Mouse (Mus musculus): ENCODE results near the gene Polr2a. TPM values are rescaled to one million over a fixed set of nuclear protein-coding genes. Genes with fewer than 3 reads are reported as not detected.
"Not testable (repeated sequence)": the region's sequence is repeated elsewhere in the genome, so short reads cannot be mapped to it uniquely, and the experiment has no call there.

Gene Polr2a
- polyA plus RNA-seq, 1 experiment from 2014 or later: 20.1 TPM

DNA sequence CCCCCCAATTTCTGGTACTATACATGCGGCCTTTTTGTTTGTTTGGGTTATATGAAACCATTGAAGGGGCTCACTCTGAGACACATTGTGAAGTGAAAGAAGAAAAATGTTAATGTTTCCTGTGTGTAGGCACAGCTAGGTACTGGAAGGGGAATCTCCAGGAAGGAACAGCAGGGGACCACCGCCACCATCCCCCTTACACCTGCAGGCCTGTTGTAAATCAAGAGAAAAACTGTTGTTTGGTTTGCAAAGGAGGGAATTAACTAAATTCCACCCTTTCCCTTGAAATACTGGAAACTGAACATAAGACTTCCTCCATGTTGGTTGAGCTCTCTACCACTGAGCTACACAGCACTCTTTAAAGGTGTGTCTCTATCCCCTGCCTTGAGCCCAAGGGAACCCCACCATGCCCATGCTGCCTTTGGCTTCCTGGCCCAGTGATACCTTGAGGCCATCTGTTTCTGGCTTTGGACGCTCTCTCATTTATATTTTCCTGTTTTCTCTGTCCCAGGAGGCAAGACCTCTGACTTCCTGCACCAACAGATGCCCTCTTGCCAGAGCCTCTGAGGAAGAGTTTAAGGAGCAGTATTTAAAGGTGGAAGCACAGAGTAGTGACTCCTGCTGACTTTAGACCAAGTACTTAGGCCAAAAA is 49.7 kb downstream of the Polr2a start:
- H3K36me3 ChIP-seq (ENCODE audit: control insufficient read depth, insufficient read depth, low read length): no peaks in the 10 kb centered on the region
- H3K4me1 ChIP-seq (ENCODE audit: control insufficient read depth in 2 of 2, insufficient read depth in 2 of 2, low read length in 2 of 2): no peaks in the 10 kb centered on the region; a peak in 1 of 4 replicates
- H3K9me3 ChIP-seq (ENCODE audit: control insufficient read depth, low read length): no peaks in the 10 kb centered on the region
- 81% methylated on average over 3 of the region's 3 CpGs for WGBS
- H3K27me3 ChIP-seq (ENCODE audit: control insufficient read depth, insufficient read depth, low read length): no peaks in the 10 kb centered on the region
- H3K27ac ChIP-seq (replicated peaks in 1 of 2; ENCODE audit: control insufficient read depth in 1 of 2, insufficient read depth in 1 of 2, low read depth in 2 of 2, low read length in 2 of 2): no peak overlapping the region
- ATAC-seq (ENCODE audit: insufficient number of reproducible peaks, insufficient read depth, low FRiP score, low read depth): no peak
- no peak overlapping the region for H3K4me3 ChIP-seq (ENCODE audit: control insufficient read depth in 1 of 2, insufficient read depth in 1 of 2, low read depth in 1 of 2, low read length in 2 of 2)
- no peak overlapping the region for H3K4me2 ChIP-seq (ENCODE audit: low read length)
- no peak overlapping the region for H3K9ac ChIP-seq (ENCODE audit: low read length)

- WGBS: 81% methylated on average over 4 of the region's 4 CpGs
- Histone ChIP-seq H3K27ac (replicated peaks in 1 of 2; ENCODE audit: control insufficient read depth in 1 of 2, insufficient read depth in 1 of 2, low read depth in 2 of 2, low read length in 2 of 2) (no peak overlapping the region), H3K9me3 (ENCODE audit: control insufficient read depth, low read length) (no peaks in the 10 kb centered on the region), H3K9ac (ENCODE audit: low read length) (no peak overlapping the region), H3K4me1 (ENCODE audit: control insufficient read depth in 2 of 2, insufficient read depth in 2 of 2, low read length in 2 of 2) (no peaks in the 10 kb centered on the region; a peak in 1 of 4 replicates), H3K4me3 (ENCODE audit: control insufficient read depth in 1 of 2, insufficient read depth in 1 of 2, low read depth in 1 of 2, low read length in 2 of 2) (no peak overlapping the region), H3K27me3 (ENCODE audit: control insufficient read depth, insufficient read depth, low read length) (no peaks in the 10 kb centered on the region), H3K36me3 (ENCODE audit: control insufficient read depth, insufficient read depth, low read length) (no peaks in the 10 kb centered on the region), H3K4me2 (ENCODE audit: low read length) (no peak overlapping the region)
- ATAC-seq (ENCODE audit: insufficient number of reproducible peaks, insufficient read depth, low FRiP score, low read depth): no peak
Measured at GRCm38 (mm10) chr11:69707873-69708381, 50.5 kb downstream of the Polr2a start.

GRCm38 (mm10) chr11:69707480-69707847 is 51.0 kb downstream of the Polr2a start:
- no peak overlapping the region for H3K27ac ChIP-seq (replicated peaks in 1 of 2; ENCODE audit: control insufficient read depth in 1 of 2, insufficient read depth in 1 of 2, low read depth in 2 of 2, low read length in 2 of 2)
- no peak overlapping the region for H3K9ac ChIP-seq (ENCODE audit: low read length)
- ATAC-seq (ENCODE audit: insufficient number of reproducible peaks, insufficient read depth, low FRiP score, low read depth): no peak
- no peaks in the 10 kb centered on the region for H3K9me3 ChIP-seq (ENCODE audit: control insufficient read depth, low read length)
- H3K36me3 ChIP-seq (ENCODE audit: control insufficient read depth, insufficient read depth, low read length): no peaks in the 10 kb centered on the region
- H3K27me3 ChIP-seq (ENCODE audit: control insufficient read depth, insufficient read depth, low read length): no peaks in the 10 kb centered on the region
- WGBS: 85% methylated on average over 4 of the region's 4 CpGs
- no peak overlapping the region for H3K4me2 ChIP-seq (ENCODE audit: low read length)
- H3K4me3 ChIP-seq (ENCODE audit: control insufficient read depth in 1 of 2, insufficient read depth in 1 of 2, low read depth in 1 of 2, low read length in 2 of 2): no peak overlapping the region
- no peaks in the 10 kb centered on the region; a peak in 1 of 4 replicates for H3K4me1 ChIP-seq (ENCODE audit: control insufficient read depth in 2 of 2, insufficient read depth in 2 of 2, low read length in 2 of 2)

DNA sequence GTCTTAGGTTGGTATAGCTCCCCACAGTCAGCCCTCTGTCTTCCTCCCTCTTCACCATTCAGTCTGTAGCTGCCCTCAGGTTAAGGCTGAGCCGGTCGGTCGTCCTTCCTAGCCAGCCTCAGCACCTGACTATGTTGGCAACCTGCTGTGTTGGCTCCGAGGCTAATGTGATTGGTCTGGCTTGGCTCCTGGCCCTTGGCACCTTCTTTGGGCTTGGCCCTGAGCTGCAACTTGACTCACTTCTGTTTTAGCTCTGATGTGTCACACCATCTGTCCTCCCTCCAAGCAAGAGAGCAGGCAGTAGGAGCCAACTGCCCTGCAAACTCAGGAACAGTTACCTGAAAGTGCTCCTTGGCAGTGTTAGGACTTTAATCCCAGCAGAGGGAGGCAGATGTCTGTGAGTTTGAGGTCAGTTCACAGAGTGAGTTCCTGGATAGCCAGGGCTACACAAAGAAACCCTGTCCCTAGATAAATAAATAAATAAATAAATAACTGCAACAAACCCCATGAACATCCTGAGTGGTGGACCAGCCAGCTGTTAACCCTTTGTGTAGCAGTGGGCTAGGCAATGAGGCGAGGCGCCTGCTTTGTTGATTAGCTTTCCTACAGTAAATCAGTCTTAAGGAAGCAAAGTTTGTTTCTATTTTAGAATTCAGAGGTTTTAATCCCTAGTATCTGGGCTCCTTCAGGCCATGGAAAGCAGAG is 51.5 kb downstream of the Polr2a start:
- Histone ChIP-seq H3K4me2 (ENCODE audit: low read length) (no peak overlapping the region), H3K9ac (ENCODE audit: low read length) (no peak overlapping the region), H3K4me3 (ENCODE audit: control insufficient read depth in 1 of 2, insufficient read depth in 1 of 2, low read depth in 1 of 2, low read length in 2 of 2) (no peak overlapping the region), H3K27me3 (ENCODE audit: control insufficient read depth, insufficient read depth, low read length) (no peaks in the 10 kb centered on the region), H3K4me1 (ENCODE audit: control insufficient read depth in 2 of 2, insufficient read depth in 2 of 2, low read length in 2 of 2) (no peaks in the 10 kb centered on the region; a peak in 1 of 4 replicates), H3K27ac (replicated peaks in 1 of 2; ENCODE audit: control insufficient read depth in 1 of 2, insufficient read depth in 1 of 2, low read depth in 2 of 2, low read length in 2 of 2) (no peak overlapping the region), H3K36me3 (ENCODE audit: control insufficient read depth, insufficient read depth, low read length) (no peaks in the 10 kb centered on the region), H3K9me3 (ENCODE audit: control insufficient read depth, low read length) (no peaks in the 10 kb centered on the region)
- no peak for ATAC-seq (ENCODE audit: insufficient number of reproducible peaks, insufficient read depth, low FRiP score, low read depth)
- 37% methylated on average over 6 of the region's 6 CpGs for WGBS

- no peak overlapping the region for H3K27ac ChIP-seq (replicated peaks in 1 of 2; ENCODE audit: control insufficient read depth in 1 of 2, insufficient read depth in 1 of 2, low read depth in 2 of 2, low read length in 2 of 2)
- peaks cover 3 to 9% of the 10 kb centered on the region in 2 experiments for H3K4me1 ChIP-seq (ENCODE audit: control insufficient read depth in 2 of 2, insufficient read depth in 2 of 2, low read length in 2 of 2)
- H3K27me3 ChIP-seq (ENCODE audit: control insufficient read depth, insufficient read depth, low read length): no peaks in the 10 kb centered on the region
- H3K9me3 ChIP-seq (ENCODE audit: control insufficient read depth, low read length): no peaks in the 10 kb centered on the region
- H3K36me3 ChIP-seq (ENCODE audit: control insufficient read depth, insufficient read depth, low read length): no peaks in the 10 kb centered on the region
- ATAC-seq (ENCODE audit: insufficient number of reproducible peaks, insufficient read depth, low FRiP score, low read depth): no peak
- no peak overlapping the region for H3K4me2 ChIP-seq (ENCODE audit: low read length)
- no peak overlapping the region for H3K9ac ChIP-seq (ENCODE audit: low read length)
- no peak overlapping the region for H3K4me3 ChIP-seq (ENCODE audit: control insufficient read depth in 1 of 2, insufficient read depth in 1 of 2, low read depth in 1 of 2, low read length in 2 of 2)
- 34% methylated on average over 2 of the region's 2 CpGs for WGBS
Measured at GRCm38 (mm10) chr11:69704613-69705010, 53.8 kb downstream of the Polr2a start.

- WGBS: 63% methylated on average over 8 of the region's 8 CpGs
- H3K4me3 ChIP-seq (ENCODE audit: control insufficient read depth in 1 of 2, insufficient read depth in 1 of 2, low read depth in 1 of 2, low read length in 2 of 2): no peak overlapping the region
- H3K9ac ChIP-seq (ENCODE audit: low read length): no peak overlapping the region
- H3K9me3 ChIP-seq (ENCODE audit: control insufficient read depth, low read length): no peaks in the 10 kb centered on the region
- H3K27ac ChIP-seq (replicated peaks in 1 of 2; ENCODE audit: control insufficient read depth in 1 of 2, insufficient read depth in 1 of 2, low read depth in 2 of 2, low read length in 2 of 2): no peak overlapping the region
- no peaks in the 10 kb centered on the region for H3K27me3 ChIP-seq (ENCODE audit: control insufficient read depth, insufficient read depth, low read length)
- no peaks in the 10 kb centered on the region for H3K36me3 ChIP-seq (ENCODE audit: control insufficient read depth, insufficient read depth, low read length)
- peaks cover 5 to 12% of the 10 kb centered on the region in 2 experiments for H3K4me1 ChIP-seq (ENCODE audit: control insufficient read depth in 2 of 2, insufficient read depth in 2 of 2, low read length in 2 of 2)
- ATAC-seq (ENCODE audit: insufficient number of reproducible peaks, insufficient read depth, low FRiP score, low read depth): no peak
- H3K4me2 ChIP-seq (ENCODE audit: low read length): no peak overlapping the region
Measured at GRCm38 (mm10) chr11:69703814-69704612, 54.4 kb downstream of the Polr2a start.

DNA sequence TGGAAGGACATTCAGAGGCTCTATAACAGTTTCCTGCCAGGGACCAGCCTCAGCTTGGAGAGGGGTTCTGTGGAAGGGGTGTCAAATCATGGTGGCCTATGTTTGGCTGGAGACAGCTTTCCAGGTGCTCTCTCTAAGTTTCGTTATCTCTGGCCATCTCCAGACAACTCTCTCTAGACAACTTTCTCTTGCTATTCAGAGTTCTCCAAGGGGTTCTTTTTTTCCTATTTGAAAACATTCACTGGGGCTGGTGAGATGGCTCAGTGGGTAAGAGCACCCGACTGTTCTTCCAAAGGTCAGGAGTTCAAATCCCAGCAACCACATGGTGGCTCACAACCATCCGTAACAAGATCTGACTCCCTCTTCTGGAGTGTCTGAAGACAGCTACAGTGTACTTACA is 55.1 kb downstream of the Polr2a start:
- 90% methylated on average over 2 of the region's 3 CpGs for WGBS
- not testable (repeated sequence) for H3K9ac ChIP-seq (ENCODE audit: low read length); H3K4me3 ChIP-seq (ENCODE audit: control insufficient read depth in 1 of 2, insufficient read depth in 1 of 2, low read depth in 1 of 2, low read length in 2 of 2); H3K36me3 ChIP-seq (ENCODE audit: control insufficient read depth, insufficient read depth, low read length); H3K4me2 ChIP-seq (ENCODE audit: low read length); ATAC-seq (ENCODE audit: insufficient number of reproducible peaks, insufficient read depth, low FRiP score, low read depth); H3K9me3 ChIP-seq (ENCODE audit: control insufficient read depth, low read length); H3K27ac ChIP-seq (replicated peaks in 1 of 2; ENCODE audit: control insufficient read depth in 1 of 2, insufficient read depth in 1 of 2, low read depth in 2 of 2, low read length in 2 of 2); H3K27me3 ChIP-seq (ENCODE audit: control insufficient read depth, insufficient read depth, low read length)
- peaks cover 5 to 12% of the 10 kb centered on the region in 2 experiments; a peak in 3 of 4 replicates for H3K4me1 ChIP-seq (ENCODE audit: control insufficient read depth in 2 of 2, insufficient read depth in 2 of 2, low read length in 2 of 2)

Measured in heart, embryonic 14.5 days (tissue).